Mouse (Mus musculus) bone marrow, adult 2 months (tissue): Measurements from ENCODE around the gene Bnip1.

ENCODE experiments used
- CTCF ChIP-seq: fragments of 200-500 bp; IDR thresholded peaks from 2 replicates; pipeline ENCODE4 v1.5.1; 2011; ENCODE audit warnings: low read length, control low read depth; ENCODE audit not compliant: control insufficient read depth, insufficient read depth
- POLR2A ChIP-seq: fragments of 200-500 bp; IDR thresholded peaks from 2 replicates; pipeline ENCODE4 v1.6.1; 2011; ENCODE audit warnings: low read depth, mild to moderate bottlenecking, control low read depth, low read length, borderline replicate concordance; ENCODE audit not compliant: control insufficient read depth

- TF ChIP-seq POLR2A (no peak), CTCF (no peak)
Measured at GRCm38 (mm10) chr17:26816810-26817209, 35.9 kb downstream of the Bnip1 start.
